Mouse (Mus musculus) spleen, postnatal 36 days (tissue): ENCODE results near the gene Ndrg4.

Source experiments
- DNase-seq, 2 experiments: peaks; one replicate each; pipeline ENCODE4 v3.0.0; 2022; ENCODE audit warnings: low spot score in 2 of 2, mixed read lengths in 1 of 2

Ndrg4 gene

GRCm38 (mm10) chr8:95716546-95717335, 40.0 kb downstream of the Ndrg4 start:
- peak in 1 of 2 experiments; percentile 8 for DNase-seq

GRCm38 (mm10) chr8:95727625-95728024, 50.8 kb downstream of the Ndrg4 start:
- no peak for DNase-seq

GRCm38 (mm10) chr8:95738596-95738995, 61.8 kb downstream of the Ndrg4 start:
- no peak for DNase-seq

GRCm38 (mm10) chr8:95741732-95742131, 65.0 kb downstream of the Ndrg4 start:
- DNase-seq: no peak

GRCm38 (mm10) chr8:95748028-95748427, 71.2 kb downstream of the Ndrg4 start:
- DNase-seq: no peak

GRCm38 (mm10) chr8:95751924-95752323, 75.1 kb downstream of the Ndrg4 start:
- DNase-seq: no peak

- no peak for DNase-seq
These were observed 83.5 kb downstream of the Ndrg4 start for GRCm38 (mm10) chr8:95760323-95760722.

GRCm38 (mm10) chr8:95764133-95764532, 87.4 kb downstream of the Ndrg4 start:
- no peak for DNase-seq
